Mouse (Mus musculus) spleen, postnatal 0 days (tissue): ENCODE results near the gene Tceal5. TPM values are rescaled to one million over a fixed set of nuclear protein-coding genes. Genes with fewer than 3 reads are reported as not detected.

Experiments used
- polyA plus RNA-seq: library from polyadenylated mRNA; unstranded; fragments of >200 nt; fragmentation: Nextera tagmentation; extraction: Ambion mirVana; gene quantifications from 2 replicates; pipeline ENCODE4 v1.2.1, GENCODE M21; 2015

The Tceal5 gene
- polyA plus RNA-seq: 0.81 and 1.5 TPM in 2 replicates

GRCm38 (mm10) chrX:136203664-136204066 lies at the start of gene Tceal5:
Gene Tceal5, minus strand, starts transcription at chrX:136203876.

GRCm38 (mm10) chrX:136244574-136245229 lies 41.0 kb upstream of the Tceal5 start, which contains the start of gene Tceal9:
Gene Tceal9, plus strand, starts transcription at chrX:136245079.

GRCm38 (mm10) chrX:136214729-136215677 lies 11.3 kb upstream of the Tceal5 start, which contains the start of the genes Tceal7 and Bex1:
Gene Tceal7, plus strand, starts transcription at chrX:136214779.
Gene Bex1, minus strand, starts transcription at chrX:136215513.

GRCm38 (mm10) chrX:136172118-136172551 lies 31.5 kb downstream of the Tceal5 start, which contains the start of gene Tceal8:
Gene Tceal8, minus strand, starts transcription at chrX:136172342.

Other genes with a start within 250 kb of the Tceal5 start
- 22.9 and 31.0 TPM in 2 replicates for gene Arxes2, start 210.1 kb downstream of the Tceal5 start, polyA plus RNA-seq
- gene Arxes1, start 170.5 kb downstream of the Tceal5 start, polyA plus RNA-seq: 10.1 and 12.9 TPM in 2 replicates
- 8.3 and 8.5 TPM in 2 replicates for gene Bex2, start 135.6 kb downstream of the Tceal5 start, polyA plus RNA-seq
- 0.22 and 0.27 TPM in 2 replicates for gene Nxf3, start 118.6 kb downstream of the Tceal5 start, polyA plus RNA-seq
- gene Bex4, start 64.9 kb downstream of the Tceal5 start, polyA plus RNA-seq: 73.2 and 98.4 TPM in 2 replicates
- 86.9 and 103 TPM in 2 replicates for gene Tceal8, start 31.5 kb downstream of the Tceal5 start, polyA plus RNA-seq
- gene Tceal7, start 10.9 kb upstream of the Tceal5 start, polyA plus RNA-seq: 0.22 TPM in 1 of 2 replicates, not detected in the other
- 2.7 and 3.8 TPM in 2 replicates for gene Bex1, start 11.6 kb upstream of the Tceal5 start, polyA plus RNA-seq
- 191 and 202 TPM in 2 replicates for gene Tceal9, start 41.2 kb upstream of the Tceal5 start, polyA plus RNA-seq
- gene Bex3, start 66.4 kb upstream of the Tceal5 start, polyA plus RNA-seq: 143 and 151 TPM in 2 replicates